Mouse (Mus musculus) testis, adult 2 months (tissue): ENCODE measurements at regions not wholly inside any gene's neighbourhood (a gene's known extent, or its start where the extent isn't known, plus 50 kb on each side); places are given as distances from the start of the nearest gene placed in this dataset.

Experiments
- H3K27ac ChIP-seq: fragments of 200-500 bp; 2 replicates; pipeline ENCODE4 v1.5.1; 2012; ENCODE audit warnings: low read depth, low read length; ENCODE audit not compliant: control insufficient read depth, insufficient read depth
- H3K27me3 ChIP-seq: fragments of 200-500 bp; 2 replicates; pipeline ENCODE4 v1.6.1; 2012; ENCODE audit warnings: mild to moderate bottlenecking, low read length, moderate library complexity; ENCODE audit not compliant: control insufficient read depth, insufficient read depth
- H3K36me3 ChIP-seq: fragments of 200-500 bp; 2 replicates; pipeline ENCODE4 v1.6.1; 2012; ENCODE audit warnings: mild to moderate bottlenecking, low read length; ENCODE audit not compliant: control insufficient read depth, insufficient read depth
- H3K4me1 ChIP-seq: fragments of 200-500 bp; 2 replicates; pipeline ENCODE4 v1.6.1; 2012; ENCODE audit warnings: low read length; ENCODE audit not compliant: control insufficient read depth, insufficient read depth
- H3K4me3 ChIP-seq: fragments of 200-500 bp; 2 replicates; pipeline ENCODE4 v1.5.1; 2012; ENCODE audit warnings: low read depth, mild to moderate bottlenecking, low read length, moderate library complexity, mixed read lengths; ENCODE audit not compliant: control insufficient read depth
- CTCF ChIP-seq: fragments of 200-500 bp; IDR thresholded peaks from 2 replicates; pipeline ENCODE4 v1.5.1; 2012; ENCODE audit warnings: low read depth, mild to moderate bottlenecking, inconsistent platforms, low read length, moderate library complexity; ENCODE audit not compliant: control insufficient read depth, insufficient read depth, insufficient replicate concordance
- POLR2A ChIP-seq: fragments of 200-500 bp; IDR thresholded peaks from 2 replicates; pipeline ENCODE4 v1.6.1; 2012; ENCODE audit warnings: low read depth, mild to moderate bottlenecking, inconsistent platforms, low read length, moderate library complexity; ENCODE audit not compliant: control insufficient read depth

GRCm38 (mm10) chr2:95232135-95232772, 794.3 kb upstream of the Api5 start:
- TF ChIP-seq POLR2A (no peak), CTCF (peak; percentile 50; the same call in 1 of the 2 replicates)
- Histone ChIP-seq H3K36me3 (no peaks in the 10 kb centered on the region), H3K27me3 (no peaks in the 10 kb centered on the region), H3K4me1 (no peaks in the 10 kb centered on the region), H3K27ac (no peak overlapping the region), H3K4me3 (no peak overlapping the region; the same call in 1 of the 2 replicates)

GRCm38 (mm10) chr2:95231739-95232134, 793.8 kb upstream of the Api5 start:
- Histone ChIP-seq H3K4me3 (no peak overlapping the region), H3K4me1 (no peaks in the 10 kb centered on the region), H3K27ac (no peak overlapping the region), H3K27me3 (no peaks in the 10 kb centered on the region), H3K36me3 (no peaks in the 10 kb centered on the region)
- TF ChIP-seq CTCF: no peak
- TF ChIP-seq POLR2A: no peak

- Histone ChIP-seq H3K27me3 (no peaks in the 10 kb centered on the region), H3K27ac (no peak overlapping the region), H3K4me1 (no peaks in the 10 kb centered on the region), H3K4me3 (no peak overlapping the region), H3K36me3 (no peaks in the 10 kb centered on the region)
- TF ChIP-seq POLR2A (no peak), CTCF (no peak)
Measured at GRCm38 (mm10) chr2:95229386-95229785, 791.5 kb upstream of the Api5 start.

GRCm38 (mm10) chr2:95210216-95210941, 772.4 kb upstream of the Api5 start:
- no peaks in the 10 kb centered on the region for H3K36me3 ChIP-seq
- no peaks in the 10 kb centered on the region for H3K27me3 ChIP-seq
- no peaks in the 10 kb centered on the region for H3K4me1 ChIP-seq
- no peak overlapping the region for H3K27ac ChIP-seq
- TF ChIP-seq POLR2A (no peak), CTCF (no peak)
- H3K4me3 ChIP-seq: no peak overlapping the region
